Mouse (Mus musculus): ENCODE results near the gene Hmgxb4. TPM values are rescaled to one million over a fixed set of nuclear protein-coding genes. Genes with fewer than 3 reads are reported as not detected.

Hmgxb4 gene
- total and polyA plus RNA-seq, 3 experiments, result 23.3 to 33.4 (median 29.1) TPM

DNA sequence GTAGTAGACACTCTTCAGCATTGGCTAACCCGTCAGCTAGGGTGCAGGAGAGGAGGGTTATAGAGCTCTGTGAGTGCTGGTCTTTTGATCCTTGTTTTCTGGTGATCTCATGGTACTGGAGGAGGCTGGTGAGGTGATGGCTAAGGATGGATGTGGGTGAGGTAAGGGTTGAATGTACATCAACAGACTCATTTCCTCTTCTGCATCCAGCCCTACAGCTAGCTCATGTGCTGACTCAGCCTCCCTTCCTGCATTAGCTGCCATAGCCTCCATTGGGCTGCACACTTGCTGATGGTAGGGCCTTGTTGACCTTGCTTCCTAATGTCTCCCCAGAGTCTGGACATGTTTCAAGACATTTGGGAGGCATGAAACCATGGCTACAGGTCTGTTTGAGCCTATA lies 49.8 kb downstream of the Hmgxb4 start:
- H3K27ac ChIP-seq (ENCODE audit: insufficient read depth, low read depth), result no peak overlapping the region
- in situ Hi-C loops (cut with MboI; ENCODE audit: low pct_ligation_motif_present, low pct_unique_long_range_greater_than_20kb, low sequenced_read_pairs), result no loop called here
- H3K4me1 ChIP-seq (ENCODE audit: control insufficient read depth in 1 of 2, insufficient read depth in 2 of 2), result peaks cover 10 to 27% of the 10 kb centered on the region in 2 experiments
- no peaks in the 10 kb centered on the region for H3K9me3 ChIP-seq (replicated peaks; ENCODE audit: low read length)
- DNase-seq (ENCODE audit: extremely low read depth), result no peak
- dilution Hi-C loops (cut with MboI; ENCODE audit: extremely low pct_ligation_motif_present, extremely low pct_unique_long_range_greater_than_20kb, low sequenced_read_pairs), result no loop called here
- H3K9ac ChIP-seq (ENCODE audit: insufficient read depth, low read depth), result no peak overlapping the region
- no peak overlapping the region for H3K4me2 ChIP-seq (ENCODE audit: insufficient read depth, low read depth, poor library complexity, severe bottlenecking)
- no peak overlapping the region for H3K4me3 ChIP-seq (replicated peaks in 1 of 3; ENCODE audit: low read depth in 2 of 3, low read length in 2 of 3, poor library complexity in 1 of 3)
- H3K79me2 ChIP-seq (replicated peaks; ENCODE audit: control insufficient read depth, extremely low read depth, insufficient read depth, poor library complexity, severe bottlenecking), result no peaks in the 10 kb centered on the region
- H3K27me3 ChIP-seq (replicated peaks), result no peaks in the 10 kb centered on the region
- H3K36me3 ChIP-seq (replicated peaks in 1 of 2; ENCODE audit: control insufficient read depth in 1 of 2, insufficient read depth in 1 of 2, low read length in 1 of 2), result peaks cover 0 to 31% of the 10 kb centered on the region in 2 experiments
- TF ChIP-seq NRF1 (IDR thresholded peaks at IDR 0.05; ENCODE audit: low read depth, low read length) (no peak), SMC3 (IDR thresholded peaks at IDR 0.05; ENCODE audit: low read depth, low read length) (no peak), MAFK (IDR thresholded peaks at IDR 0.05; ENCODE audit: insufficient replicate concordance, low read length) (0 out of 2 replicates have a peak, but pooled peaks have one; percentile 23)

DNA sequence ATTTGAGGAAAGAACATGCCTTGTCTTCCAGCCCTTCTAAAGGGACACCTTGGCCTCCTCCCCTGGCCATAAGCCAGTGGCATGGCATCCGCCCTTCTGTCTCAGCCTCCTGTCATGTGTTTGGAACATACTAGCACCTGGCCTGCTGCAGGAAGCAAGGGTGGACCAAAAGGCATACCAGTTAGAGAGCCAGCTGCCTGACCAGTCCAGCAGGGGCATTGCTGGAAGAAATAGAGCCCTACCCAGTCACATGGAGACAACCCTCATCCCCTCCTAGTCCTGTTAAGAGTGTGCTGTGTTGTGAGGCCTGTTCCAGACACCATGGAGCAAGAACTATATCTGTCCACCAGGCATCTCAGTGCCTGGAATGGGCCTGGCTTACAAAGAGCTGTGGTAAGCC lies 53.1 kb downstream of the Hmgxb4 start:
- H3K9me3 ChIP-seq (replicated peaks; ENCODE audit: low read length), result no peaks in the 10 kb centered on the region
- TF ChIP-seq IRF4 (IDR thresholded peaks at IDR 0.05; ENCODE audit: low read depth, low read length), result no peak
- no peak for TF ChIP-seq ZKSCAN1 (IDR thresholded peaks at IDR 0.05; ENCODE audit: borderline replicate concordance, low read depth, low read length)
- no peak for TF ChIP-seq USF2 (conservative IDR thresholded peaks at IDR 0.05; ENCODE audit: low read depth, low read length)
- TF ChIP-seq CTCF (conservative IDR thresholded peaks at IDR 0.05 in 1 of 2, IDR thresholded peaks at IDR 0.05 in 1 of 2; ENCODE audit: low read depth in 2 of 2, low read length in 2 of 2), result no peak
- no peak for TF ChIP-seq RCOR1 (conservative IDR thresholded peaks at IDR 0.05; ENCODE audit: low read depth, low read length)
- no peak for TF ChIP-seq UBTF (IDR thresholded peaks at IDR 0.05; ENCODE audit: low read depth, low read length)
- TF ChIP-seq MXI1 (IDR thresholded peaks at IDR 0.05; ENCODE audit: low read depth, low read length), result no peak
- no peak for TF ChIP-seq POLR2AphosphoS2 (IDR thresholded peaks at IDR 0.05; ENCODE audit: low read depth, low read length)
- TF ChIP-seq ELF1 (IDR thresholded peaks at IDR 0.05; ENCODE audit: low read depth, low read length), result no peak
- no peak for TF ChIP-seq USF1 (IDR thresholded peaks at IDR 0.05; ENCODE audit: low read depth, low read length)
- no peak for TF ChIP-seq KAT2A (IDR thresholded peaks at IDR 0.05; ENCODE audit: insufficient replicate concordance, low read length)
- TF ChIP-seq JUND (conservative IDR thresholded peaks at IDR 0.05; ENCODE audit: low read depth, low read length), result no peak
- TF ChIP-seq POLR2A (IDR thresholded peaks at IDR 0.05; ENCODE audit: low read depth, low read length), result no peak
- no peak for TF ChIP-seq RAD21 (IDR thresholded peaks at IDR 0.05; ENCODE audit: low read depth, low read length)
- no peak for TF ChIP-seq CHD2 (IDR thresholded peaks at IDR 0.05; ENCODE audit: low read length)
- in situ Hi-C loops (cut with MboI; ENCODE audit: low pct_ligation_motif_present, low pct_unique_long_range_greater_than_20kb, low sequenced_read_pairs), result no loop called here
- H3K79me2 ChIP-seq (replicated peaks; ENCODE audit: control insufficient read depth, extremely low read depth, insufficient read depth, poor library complexity, severe bottlenecking), result no peaks in the 10 kb centered on the region
- H3K9ac ChIP-seq (ENCODE audit: insufficient read depth, low read depth), result no peak overlapping the region
- no peak overlapping the region for H3K4me3 ChIP-seq (replicated peaks in 1 of 3; ENCODE audit: low read depth in 2 of 3, low read length in 2 of 3, poor library complexity in 1 of 3)
- dilution Hi-C loops (cut with MboI; ENCODE audit: extremely low pct_ligation_motif_present, extremely low pct_unique_long_range_greater_than_20kb, low sequenced_read_pairs), result no loop called here
- no peak overlapping the region for H3K27ac ChIP-seq (ENCODE audit: insufficient read depth, low read depth)
- peaks cover 0 to 44% of the 10 kb centered on the region in 2 experiments for H3K36me3 ChIP-seq (replicated peaks in 1 of 2; ENCODE audit: control insufficient read depth in 1 of 2, insufficient read depth in 1 of 2, low read length in 1 of 2)
- no peaks in the 10 kb centered on the region for H3K27me3 ChIP-seq (replicated peaks)
- DNase-seq (ENCODE audit: extremely low read depth), result no peak
- H3K4me2 ChIP-seq (ENCODE audit: insufficient read depth, low read depth, poor library complexity, severe bottlenecking), result no peak overlapping the region
- peaks cover 11 to 23% of the 10 kb centered on the region in 2 experiments; a peak in 3 of 4 replicates for H3K4me1 ChIP-seq (ENCODE audit: control insufficient read depth in 1 of 2, insufficient read depth in 2 of 2)

Data from CH12.LX (cell line).